Mouse (Mus musculus) adipocyte (in vitro differentiated cells): Measurements from ENCODE around the gene Batf3.

Experiments
- DNase-seq: peaks from one replicate; pipeline ENCODE4 v3.0.0-alpha.2; 2016; ENCODE audit warnings: low spot score

The Batf3 gene

GRCm38 (mm10) chr1:191086304-191086878 lies 11.3 kb upstream of the Batf3 start:
- DNase-seq, result no peak

- no peak for DNase-seq
These were observed 10.7 kb upstream of the Batf3 start for GRCm38 (mm10) chr1:191086960-191087359.

- DNase-seq, result no peak
These were observed 9.7 kb upstream of the Batf3 start for GRCm38 (mm10) chr1:191087955-191088354.

- DNase-seq, result no peak
These were observed 8.3 kb upstream of the Batf3 start for GRCm38 (mm10) chr1:191089355-191089754.

GRCm38 (mm10) chr1:191092050-191092449 lies 5.6 kb upstream of the Batf3 start:
- DNase-seq, result peak; percentile 11

- no peak for DNase-seq
These were observed 4.1 kb upstream of the Batf3 start for GRCm38 (mm10) chr1:191093578-191093977.

GRCm38 (mm10) chr1:191095019-191095418 lies 2.6 kb upstream of the Batf3 start:
- DNase-seq, result no peak

GRCm38 (mm10) chr1:191096871-191097681 lies 571 bp upstream of the Batf3 start:
- no peak for DNase-seq

- DNase-seq, result no peak
These were observed 1.5 kb downstream of the Batf3 start for GRCm38 (mm10) chr1:191099114-191099513.

GRCm38 (mm10) chr1:191099772-191100291 lies 2.2 kb downstream of the Batf3 start:
- no peak for DNase-seq

- no peak for DNase-seq
These were observed 5.2 kb downstream of the Batf3 start for GRCm38 (mm10) chr1:191102730-191103370.

- DNase-seq, result no peak
These were observed 7.6 kb downstream of the Batf3 start for GRCm38 (mm10) chr1:191105246-191105645.

- no peak for DNase-seq
These were observed 9.7 kb downstream of the Batf3 start for GRCm38 (mm10) chr1:191107306-191107705.

- no peak for DNase-seq
These were observed 12.3 kb downstream of the Batf3 start for GRCm38 (mm10) chr1:191109907-191110306.

- DNase-seq, result no peak
These were observed 13.5 kb downstream of the Batf3 start for GRCm38 (mm10) chr1:191111146-191111545.

- no peak for DNase-seq
These were observed 17.2 kb downstream of the Batf3 start for GRCm38 (mm10) chr1:191114868-191115267.

- no peak for DNase-seq
These were observed 18.0 kb downstream of the Batf3 start for GRCm38 (mm10) chr1:191115514-191116238.

- peak; percentile 42 for DNase-seq
These were observed 25.1 kb downstream of the Batf3 start for GRCm38 (mm10) chr1:191122744-191123143.

GRCm38 (mm10) chr1:191123696-191124095 lies 26.0 kb downstream of the Batf3 start:
- DNase-seq, result peak; percentile 62

GRCm38 (mm10) chr1:191124288-191124687 lies 26.6 kb downstream of the Batf3 start:
- no peak for DNase-seq

- no peak for DNase-seq
These were observed 28.4 kb downstream of the Batf3 start for GRCm38 (mm10) chr1:191125811-191126638.
